Mouse (Mus musculus): ENCODE data around the gene Cdk18.

- TF ChIP-seq CTCF (IDR thresholded peaks at IDR 0.05; ENCODE audit: low read depth, low read length) (no peak), POLR2A (IDR thresholded peaks at IDR 0.05; ENCODE audit: extremely low read depth, insufficient read depth, low read length) (no peak)
Measured at GRCm38 (mm10) chr1:132121895-132122294, 17.6 kb downstream of the Cdk18 start.

Data from liver, adult 2 months (tissue).